Mouse (Mus musculus): ENCODE data around the gene 1700001P01Rik.

DNA sequence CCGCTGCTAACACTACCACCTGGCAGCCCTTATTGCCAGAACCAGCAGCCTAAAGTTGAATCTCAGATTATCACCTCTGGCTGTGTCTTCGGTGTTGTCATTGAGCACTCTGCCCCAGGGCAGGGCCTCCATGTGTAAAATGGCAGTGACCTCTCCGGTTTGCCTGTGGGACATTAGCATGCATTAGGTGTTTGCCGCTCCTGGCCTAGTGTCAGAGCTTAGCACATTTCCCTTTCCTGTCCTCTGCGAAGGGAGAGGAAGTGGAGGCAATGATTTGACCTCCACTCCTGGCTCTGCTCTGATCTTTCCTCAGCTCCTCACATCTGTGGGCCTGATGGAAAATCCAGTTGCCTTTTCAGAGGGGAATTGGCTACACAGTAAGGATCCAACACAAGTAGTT is 44.2 kb upstream of the 1700001P01Rik start:
- no peak for TF ChIP-seq POLR2A (IDR thresholded peaks at IDR 0.05; ENCODE audit: insufficient read depth, low read depth, low read length)
- no peak for TF ChIP-seq CTCF (IDR thresholded peaks at IDR 0.05; ENCODE audit: insufficient read depth, low read depth, low read length)

All from olfactory bulb, adult 2 months (tissue).